Mouse (Mus musculus) cerebellum, adult 2 months (tissue): ENCODE measurements around the gene Soga1.

Experiments used
- CTCF ChIP-seq: fragments of 200-500 bp; IDR thresholded peaks from 2 replicates; pipeline ENCODE4 v1.5.1; 2011; ENCODE audit warnings: low read depth, mild to moderate bottlenecking, control low read depth, low read length, moderate library complexity, borderline replicate concordance; ENCODE audit not compliant: insufficient read depth
- POLR2A ChIP-seq: fragments of 200-500 bp; IDR thresholded peaks from 2 replicates; pipeline ENCODE4 v1.6.1; 2011; ENCODE audit warnings: low read length, control low read depth, borderline replicate concordance; ENCODE audit not compliant: insufficient read depth

DNA sequence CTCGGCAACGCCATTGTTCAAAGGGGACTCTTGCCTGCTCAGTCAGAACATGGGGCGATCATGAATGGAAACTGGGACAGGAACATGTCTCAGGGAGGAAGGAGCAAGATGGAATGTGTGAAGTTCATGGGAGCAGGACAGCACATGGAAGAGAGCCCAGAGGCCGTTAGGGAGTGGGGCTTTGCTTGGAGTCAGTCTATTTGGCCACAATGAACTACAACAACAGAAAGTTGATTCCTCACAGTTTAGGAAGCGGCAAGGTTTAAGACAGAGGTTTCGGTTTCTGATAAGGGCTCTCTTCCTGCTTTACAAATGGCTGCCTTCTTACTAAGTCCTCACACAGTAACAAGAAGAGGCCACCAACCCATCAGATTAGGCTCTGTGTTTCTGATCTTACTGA lies 111.7 kb downstream of the Soga1 start:
- TF ChIP-seq CTCF: no peak
- TF ChIP-seq POLR2A: no peak
